In the genomic region with DNA sequence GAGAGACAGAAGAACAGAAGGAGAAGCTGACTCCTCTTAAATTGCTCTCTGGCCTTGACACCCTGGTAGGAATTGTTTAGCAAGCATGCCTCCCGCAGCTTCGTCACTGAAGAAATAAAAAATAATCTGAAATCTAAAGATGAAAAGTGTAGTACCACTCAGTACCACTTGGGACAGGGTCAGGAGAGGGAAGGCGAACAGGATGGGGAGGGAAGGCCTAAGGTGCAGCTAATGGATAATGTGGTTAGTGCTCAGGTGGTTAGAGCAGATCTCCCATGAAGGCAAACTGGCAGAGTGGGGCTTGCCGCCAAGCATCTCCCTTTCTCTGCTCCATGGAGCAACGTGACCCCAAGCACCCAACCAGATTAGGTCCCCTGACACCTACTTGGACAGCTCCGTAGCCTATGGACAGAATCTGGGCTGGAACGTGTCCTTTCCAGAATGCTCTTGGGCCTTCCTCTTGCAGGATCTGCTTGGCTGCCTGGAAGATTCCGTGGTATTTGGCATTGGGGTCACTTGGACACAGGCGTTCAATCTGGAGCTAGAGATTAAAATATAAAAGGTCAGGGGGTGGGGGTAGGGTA, we compare ENCODE assay signal across 11 mouse cellular contexts. TPM values are rescaled to one million over a fixed set of nuclear protein-coding genes. Genes with fewer than 3 reads are reported as not detected.
DNase-seq lines count a peak whose midpoint lies in the region; ATAC-seq and TF ChIP-seq lines count a peak whose summit lies in the region.
"Had no signal": no experiment of that assay in that cellular context is flagged by ENCODE, and none has a peak within 500 bp of the region (broad histone marks: within the 10 kb centered on the region; RNA-seq: fewer than 3 reads in every experiment).

No protein-coding gene starts in this region.

- peaks cover 4% of the 10 kb centered on the region for H3K36me3 ChIP-seq in liver, embryonic 14.5 days (replicated peaks; ENCODE audit: control insufficient read depth, insufficient read depth, low read depth)
- peaks cover 52% of the 10 kb centered on the region for H3K36me3 ChIP-seq in liver, embryonic 12.5 days

- H3K9me3 ChIP-seq in liver, embryonic 14.5 days (ENCODE audit: control insufficient read depth, low read length): no peaks in the 10 kb centered on the region
- no peaks in the 10 kb centered on the region for H3K9me3 ChIP-seq in liver, embryonic 12.5 days (replicated peaks)
- H3K9me3 ChIP-seq: heart, embryonic 13.5 days had no signal

- 68% methylated on average over 9 of the region's 9 CpGs for WGBS in liver, embryonic 14.5 days (ENCODE audit: insufficient replicate concordance)
- 76% methylated on average over 9 of the region's 9 CpGs for WGBS in liver, embryonic 12.5 days (ENCODE audit: insufficient replicate concordance)

- no peaks in the 10 kb centered on the region for H3K27me3 ChIP-seq in liver, embryonic 14.5 days (ENCODE audit: control insufficient read depth, insufficient read depth, low read length)
- H3K27me3 ChIP-seq in liver, embryonic 12.5 days (replicated peaks): no peaks in the 10 kb centered on the region
- H3K27me3 ChIP-seq: heart, embryonic 13.5 days had no signal

- no peak for ATAC-seq in liver, embryonic 14.5 days (ENCODE audit: insufficient read depth)
- no peak for ATAC-seq in liver, embryonic 12.5 days
- ATAC-seq in granulocyte monocyte progenitor cell, adult 5-6 weeks (replicated peaks; ENCODE audit: poor library complexity, severe bottlenecking): no peak
- ATAC-seq: forebrain, embryonic 16.5 days had no signal

- peak; percentile 38 for DNase-seq in cerebellum, adult 9-11 months
- DNase-seq in cerebellum, postnatal 14 days: no peak
- no peak for DNase-seq in liver, embryonic 14.5 days (ENCODE audit: low read depth in 3 of 3, low spot score in 3 of 3)
- DNase-seq in NIH3T3 (ENCODE audit: low read depth): peak; percentile 55
- peak; percentile 21 for DNase-seq in mesoderm, embryonic 11.5 days (ENCODE audit: low read depth, low spot score)
- no peak for DNase-seq in Muller cell, postnatal 12 days (ENCODE audit: inconsistent ontology term)
- DNase-seq: layer of hippocampus, postnatal 36 days had no signal

- H3K4me3 ChIP-seq in liver, embryonic 14.5 days (ENCODE audit: insufficient read depth in 1 of 2, low read depth in 2 of 2, low read length in 2 of 2): no peak overlapping the region
- H3K4me3 ChIP-seq in liver, embryonic 12.5 days: no peak overlapping the region
- H3K4me3 ChIP-seq: heart, embryonic 13.5 days had no signal

- H3K9ac ChIP-seq in liver, embryonic 14.5 days (replicated peaks): no peak overlapping the region
- no peak overlapping the region for H3K9ac ChIP-seq in liver, embryonic 12.5 days

- H3K4me1 ChIP-seq in liver, embryonic 14.5 days (replicated peaks; ENCODE audit: control insufficient read depth in 2 of 2, insufficient read depth in 2 of 2, low read length in 1 of 2): peaks cover 0 to 5% of the 10 kb centered on the region in 2 experiments; a peak in 3 of 4 replicates
- peaks cover 20% of the 10 kb centered on the region for H3K4me1 ChIP-seq in liver, embryonic 12.5 days

- TF ChIP-seq CTCF in liver, embryonic 14.5 days (IDR thresholded peaks at IDR 0.05; ENCODE audit: low read depth): peak; percentile 60

- no peak for TF ChIP-seq EP300 in liver, embryonic 14.5 days (IDR thresholded peaks at IDR 0.05; ENCODE audit: low read depth)

- H3K4me2 ChIP-seq in liver, embryonic 14.5 days (ENCODE audit: low read depth): no peak overlapping the region
- no peak overlapping the region for H3K4me2 ChIP-seq in liver, embryonic 12.5 days
- H3K4me2 ChIP-seq: heart, embryonic 13.5 days had no signal

- no peak overlapping the region for H3K27ac ChIP-seq in liver, embryonic 14.5 days
- H3K27ac ChIP-seq in liver, embryonic 12.5 days: no peak overlapping the region
- H3K27ac ChIP-seq: heart, embryonic 13.5 days had no signal

RNA-seq across cellular contexts. Expression of a gene that starts 4.5 kb away (rescaled TPM):
- polyA plus RNA-seq in liver, embryonic 14.5 days (2012; rRNA removed): 7.4 and 10.5 TPM in 2 replicates
- polyA plus RNA-seq in liver, embryonic 14.5 days (2014; fragmentation: Nextera tagmentation; extraction: Ambion mirVana): 8.5 and 9.4 TPM in 2 replicates
- 15.7 and 17.2 TPM in 2 replicates for polyA plus RNA-seq in liver, embryonic 12.5 days (2016; fragmentation: Nextera tagmentation; extraction: Ambion mirVana)
- total RNA-seq in granulocyte monocyte progenitor cell, adult 5-6 weeks (2014; fragmentation: Nextera tagmentation): 21.9 and 26.1 TPM in 2 replicates
- total RNA-seq in granulocyte monocyte progenitor cell, adult 5-6 weeks (2017): 12.8 and 21.6 TPM in 2 replicates

RNA-seq across cellular contexts. Expression of a gene that starts 10.8 kb away (rescaled TPM):
- polyA plus RNA-seq in liver, embryonic 14.5 days (2012; rRNA removed): 21.1 and 25.6 TPM in 2 replicates
- 24.3 and 25.6 TPM in 2 replicates for polyA plus RNA-seq in liver, embryonic 14.5 days (2014; fragmentation: Nextera tagmentation; extraction: Ambion mirVana)
- 26.6 and 27.1 TPM in 2 replicates for polyA plus RNA-seq in liver, embryonic 12.5 days (2016; fragmentation: Nextera tagmentation; extraction: Ambion mirVana)
- 18.9 and 32.1 TPM in 2 replicates for total RNA-seq in granulocyte monocyte progenitor cell, adult 5-6 weeks (2014; fragmentation: Nextera tagmentation)
- 17.5 and 29.5 TPM in 2 replicates for total RNA-seq in granulocyte monocyte progenitor cell, adult 5-6 weeks (2017)

RNA-seq across cellular contexts. Expression of a gene that starts 19.7 kb away (rescaled TPM):
- 9.2 and 17.2 TPM in 2 replicates for polyA plus RNA-seq in liver, embryonic 14.5 days (2012; rRNA removed)
- polyA plus RNA-seq in liver, embryonic 14.5 days (2014; fragmentation: Nextera tagmentation; extraction: Ambion mirVana): 6.4 and 7.2 TPM in 2 replicates
- 14.0 and 14.7 TPM in 2 replicates for polyA plus RNA-seq in liver, embryonic 12.5 days (2016; fragmentation: Nextera tagmentation; extraction: Ambion mirVana)
- total RNA-seq in granulocyte monocyte progenitor cell, adult 5-6 weeks (2014; fragmentation: Nextera tagmentation): 34.1 and 43.3 TPM in 2 replicates
- total RNA-seq in granulocyte monocyte progenitor cell, adult 5-6 weeks (2017): 28.2 and 31.8 TPM in 2 replicates

RNA-seq across cellular contexts. Expression of a gene that starts 19.9 kb away (rescaled TPM):
- polyA plus RNA-seq in liver, embryonic 14.5 days (2012; rRNA removed): 16.2 and 24.1 TPM in 2 replicates
- polyA plus RNA-seq in liver, embryonic 14.5 days (2014; fragmentation: Nextera tagmentation; extraction: Ambion mirVana): 52.6 and 53.3 TPM in 2 replicates
- polyA plus RNA-seq in liver, embryonic 12.5 days (2016; fragmentation: Nextera tagmentation; extraction: Ambion mirVana): 83.1 and 87.3 TPM in 2 replicates
- 49.9 and 57.2 TPM in 2 replicates for total RNA-seq in granulocyte monocyte progenitor cell, adult 5-6 weeks (2014; fragmentation: Nextera tagmentation)
- 46.9 and 63.8 TPM in 2 replicates for total RNA-seq in granulocyte monocyte progenitor cell, adult 5-6 weeks (2017)

RNA-seq across cellular contexts. Expression of a gene that starts 59.3 kb away (rescaled TPM):
- 96.0 and 109 TPM in 2 replicates for polyA plus RNA-seq in liver, embryonic 14.5 days (2012; rRNA removed)
- polyA plus RNA-seq in liver, embryonic 14.5 days (2014; fragmentation: Nextera tagmentation; extraction: Ambion mirVana): 118 and 125 TPM in 2 replicates
- polyA plus RNA-seq in liver, embryonic 12.5 days (2016; fragmentation: Nextera tagmentation; extraction: Ambion mirVana): 202 and 216 TPM in 2 replicates
- 172 and 175 TPM in 2 replicates for total RNA-seq in granulocyte monocyte progenitor cell, adult 5-6 weeks (2014; fragmentation: Nextera tagmentation)
- total RNA-seq in granulocyte monocyte progenitor cell, adult 5-6 weeks (2017): 170 and 173 TPM in 2 replicates

Comparison
In these comparisons a context has a peak if more than half of its experiments do, and no peak if none do; other contexts are left out.
1. DNase-seq: peak in cerebellum, adult 9-11 months (single experiment), NIH3T3 (single experiment) and mesoderm, embryonic 11.5 days (single experiment); none in cerebellum, postnatal 14 days (0 of 2), liver, embryonic 14.5 days (0 of 3) and Muller cell, postnatal 12 days (single experiment).